Mouse (Mus musculus): ENCODE measurements around the gene Agk.
A peak's percentile ranks its signal among the peaks of the same experiment; 100 is the strongest.

Agk gene

DNA sequence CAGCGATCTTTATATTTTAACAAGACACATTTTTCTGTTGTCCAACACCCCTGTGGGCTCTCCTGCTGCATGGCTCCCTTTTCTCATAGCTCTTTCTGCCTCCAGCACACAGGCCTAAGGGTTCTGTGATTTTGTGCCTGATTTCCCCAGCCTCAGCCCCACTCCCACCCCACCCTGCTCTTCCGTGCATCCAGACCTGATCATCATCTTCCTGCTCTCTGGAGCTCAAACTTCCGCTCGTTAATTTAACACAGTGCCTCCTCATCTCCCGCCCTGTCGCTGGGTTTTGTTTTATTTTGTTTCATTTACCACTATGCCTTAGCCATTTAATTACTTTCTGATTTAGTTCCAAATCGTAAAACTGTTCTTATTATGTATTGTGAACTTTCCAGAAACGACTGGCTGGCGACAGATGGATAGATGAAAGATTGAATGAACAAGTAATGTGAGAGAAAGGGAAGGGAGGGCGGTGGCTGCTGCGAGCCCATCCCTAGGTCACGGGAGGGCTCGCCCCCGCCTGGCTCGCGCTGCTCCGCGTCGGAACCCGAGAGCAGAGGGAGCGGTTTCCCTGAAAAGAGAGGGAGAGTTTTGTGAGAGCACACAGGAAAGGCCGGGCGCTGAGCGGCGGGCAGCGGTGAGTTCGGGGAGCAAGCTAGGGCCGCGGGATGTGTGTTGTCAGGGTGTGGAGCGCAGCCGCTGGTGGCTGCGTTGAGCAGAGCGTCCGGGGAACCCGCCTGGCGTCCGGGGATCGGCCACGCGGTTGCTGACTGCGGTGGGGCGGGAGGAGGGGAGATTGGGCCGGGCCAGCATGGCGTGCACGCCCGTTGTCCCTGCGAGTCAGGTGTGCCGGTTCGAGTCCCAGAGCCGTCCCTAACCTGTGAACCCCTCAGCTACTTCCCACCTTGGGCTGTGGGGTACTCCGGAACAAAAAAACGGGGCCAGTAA is at the start of gene Agk:
Gene Agk, plus strand, starts transcription at position 276 of the 945 bp plus-strand sequence.
- peak; percentile 76 to 77 for DNase-seq

- no peak for DNase-seq
These were observed 24.3 kb upstream of the Agk start for GRCm38 (mm10) chr6:40300707-40301106.

- DNase-seq = peak in 1 of 2 experiments; percentile 7
These were observed 21.6 kb upstream of the Agk start for GRCm38 (mm10) chr6:40303379-40303778.

- no peak for DNase-seq
These were observed 20.0 kb upstream of the Agk start for GRCm38 (mm10) chr6:40304972-40305371.

DNA sequence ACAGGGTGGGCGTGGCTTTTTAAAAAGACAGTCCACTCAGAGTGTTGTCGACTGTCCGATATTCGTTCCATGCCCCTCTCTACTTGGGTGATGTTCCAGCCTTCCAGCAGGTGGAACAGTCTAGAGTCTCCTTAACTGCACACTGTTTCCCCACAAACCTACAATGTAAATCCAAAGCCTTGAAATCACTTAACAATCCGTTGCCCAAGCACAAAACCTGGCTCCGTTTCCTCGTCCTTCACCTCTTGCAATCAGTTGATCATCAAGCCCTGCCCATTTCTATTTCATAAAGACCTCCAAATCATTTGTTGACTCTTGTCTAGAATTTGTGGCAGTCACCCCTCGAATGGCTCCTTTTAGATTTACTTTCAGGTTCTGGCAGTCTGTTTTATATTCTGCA is 1.4 kb downstream of the Agk start:
- no peak for DNase-seq

- no peak for DNase-seq
These were observed 8.5 kb downstream of the Agk start for GRCm38 (mm10) chr6:40333497-40333896.

GRCm38 (mm10) chr6:40336735-40337731 is 12.1 kb downstream of the Agk start:
- no peak for DNase-seq

- DNase-seq = no peak
These were observed 22.2 kb downstream of the Agk start for GRCm38 (mm10) chr6:40346959-40347771.

- no peak for DNase-seq
These were observed 22.8 kb downstream of the Agk start for GRCm38 (mm10) chr6:40347772-40348111.

DNA sequence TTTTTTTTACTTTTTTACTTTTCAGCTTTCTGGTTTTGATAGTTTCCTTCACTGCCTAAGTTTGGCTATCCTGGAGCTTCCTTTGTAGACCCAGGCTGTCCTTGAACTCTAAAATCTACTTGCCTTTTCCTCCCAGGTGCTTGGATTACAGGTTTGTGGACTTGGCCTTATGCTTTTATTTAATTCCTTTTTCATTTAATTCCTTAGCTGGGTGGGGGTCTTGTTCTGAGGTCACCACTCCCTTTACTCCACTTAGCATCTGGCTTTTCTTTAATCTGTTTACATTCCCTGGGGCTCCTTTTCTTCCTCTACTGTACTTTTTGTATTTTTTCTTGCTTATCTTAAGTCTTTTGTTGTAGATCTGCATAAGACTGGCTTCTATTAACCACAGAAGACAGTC is 25.1 kb downstream of the Agk start:
- no peak for DNase-seq

- no peak for DNase-seq
These were observed 25.9 kb downstream of the Agk start for GRCm38 (mm10) chr6:40350856-40351255.

- no peak for DNase-seq
These were observed 28.4 kb downstream of the Agk start for GRCm38 (mm10) chr6:40353360-40353759.

GRCm38 (mm10) chr6:40371031-40371430 is 46.1 kb downstream of the Agk start:
- DNase-seq = no peak

DNA sequence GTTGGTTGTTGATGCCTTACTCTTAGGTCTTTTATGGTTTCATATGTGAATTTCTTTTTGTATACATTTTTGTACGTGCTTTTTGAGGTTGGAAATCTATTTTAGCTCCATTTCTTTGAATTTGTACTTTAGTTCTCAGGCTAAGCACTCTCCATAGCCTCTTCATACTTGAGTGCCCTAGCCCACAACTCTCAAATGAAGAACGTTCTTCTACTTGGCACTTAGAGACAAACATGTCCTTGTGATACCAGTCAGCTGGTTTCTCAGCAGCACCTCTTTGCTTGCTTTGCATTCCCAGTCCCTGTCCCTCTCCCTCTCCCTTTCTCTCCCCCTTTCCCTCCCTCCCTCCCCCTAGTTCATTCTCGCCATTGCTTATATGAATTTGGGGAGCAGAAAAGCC is 55.2 kb downstream of the Agk start:
- DNase-seq = no peak

DNA sequence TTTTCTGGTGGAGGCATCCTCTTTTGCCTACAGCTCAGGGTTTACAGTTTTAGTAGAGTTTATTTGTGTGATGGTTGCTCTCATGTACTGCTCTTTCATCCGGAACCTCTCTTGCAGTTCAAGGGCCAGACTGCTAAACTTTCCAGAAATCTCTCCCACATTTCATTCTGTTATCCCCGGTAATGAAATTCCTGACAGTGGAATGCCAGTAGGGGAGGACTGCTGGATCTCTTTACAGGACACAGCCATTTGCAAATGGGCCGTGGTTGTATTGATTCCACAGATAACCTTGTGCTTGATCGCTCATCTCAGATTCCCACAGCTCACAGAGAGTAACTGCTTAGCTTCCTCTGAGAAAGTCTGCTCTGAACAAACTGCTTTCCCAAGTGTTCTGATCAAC is 56.9 kb downstream of the Agk start:
- DNase-seq = no peak

DNA sequence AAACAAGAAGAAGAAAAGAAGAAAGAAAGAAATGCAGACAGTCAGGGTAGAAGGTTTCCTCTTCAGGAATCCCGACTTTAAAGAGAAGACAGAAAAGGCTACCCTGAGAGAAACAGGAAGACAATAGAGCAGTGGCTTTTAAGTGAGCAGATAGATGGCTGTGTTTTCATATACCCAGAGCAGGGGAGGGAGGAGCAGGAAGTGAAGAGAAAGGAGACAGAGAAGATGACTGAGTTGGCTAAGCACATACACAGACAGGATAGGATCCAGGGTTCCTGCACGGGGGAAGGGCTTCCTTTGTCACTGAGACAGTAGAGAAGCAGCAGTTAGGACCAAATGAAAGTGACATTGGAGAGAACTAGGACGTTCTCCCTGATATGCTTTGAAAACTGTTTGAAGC is 60.7 kb downstream of the Agk start:
- no peak for DNase-seq

GRCm38 (mm10) chr6:40388660-40389059 is 63.7 kb downstream of the Agk start:
- no peak for DNase-seq

- DNase-seq = no peak
These were observed 66.0 kb downstream of the Agk start for GRCm38 (mm10) chr6:40390975-40391374.

- peak in 1 of 2 experiments; percentile 11 for DNase-seq
These were observed 68.2 kb downstream of the Agk start for GRCm38 (mm10) chr6:40393213-40393612.

GRCm38 (mm10) chr6:40402031-40402430 is 77.1 kb downstream of the Agk start:
- no peak for DNase-seq

DNA sequence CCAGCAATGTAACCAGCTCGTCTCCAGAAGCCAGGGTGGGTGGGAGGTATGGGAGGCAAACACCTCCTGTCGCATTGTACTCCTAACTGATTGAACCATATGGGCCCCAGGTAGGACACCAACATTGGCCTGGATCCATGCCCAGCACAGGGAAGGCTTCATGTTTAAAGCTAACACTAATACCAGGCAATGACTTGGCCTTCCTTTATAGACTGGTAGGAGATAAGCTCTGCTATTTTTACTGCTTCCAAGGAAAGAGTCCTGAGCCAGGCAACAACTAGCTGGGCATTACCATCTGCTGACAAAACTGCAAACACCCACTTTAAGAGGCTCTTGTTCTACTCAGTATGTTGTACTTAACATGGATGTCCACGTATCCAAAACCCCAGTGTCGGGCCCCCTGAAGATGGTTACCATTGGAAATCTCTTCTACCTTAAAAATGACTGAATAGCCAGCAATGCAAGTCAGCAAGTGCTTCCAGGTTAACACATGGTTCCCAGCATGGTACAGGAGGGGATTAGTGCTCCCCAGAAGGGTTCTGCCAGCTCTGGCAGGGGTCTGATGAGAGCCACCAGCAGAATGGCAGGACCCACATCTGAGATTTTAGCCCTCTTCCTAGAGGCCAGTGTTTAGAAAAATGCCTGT is 78.8 kb downstream of the Agk start:
- no peak for DNase-seq

DNA sequence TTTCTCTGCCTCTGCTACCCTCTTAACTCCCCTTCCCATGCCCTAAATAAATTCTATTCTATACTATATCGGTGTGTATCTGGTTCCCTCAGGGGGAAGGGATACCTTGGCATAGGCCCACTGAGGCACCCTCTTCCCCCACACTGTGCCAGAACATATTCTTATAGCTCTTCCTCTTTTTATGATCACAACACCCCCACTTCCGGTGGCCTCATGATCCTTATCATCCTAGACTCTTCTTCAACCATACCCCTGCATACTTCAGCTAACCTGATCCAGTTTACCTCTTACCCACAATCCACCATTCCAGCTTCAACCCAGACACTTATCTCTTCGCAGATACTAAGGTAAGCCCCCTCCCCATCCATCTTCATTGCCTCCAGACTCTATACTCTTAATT is 86.1 kb downstream of the Agk start:
- DNase-seq = no peak

Measured in thymus, postnatal 36 days (tissue).